Mouse (Mus musculus) lung, postnatal 0 days (tissue): ENCODE measurements at regions not wholly inside any gene's neighbourhood (a gene's known extent, or its start where the extent isn't known, plus 50 kb on each side); places are given as distances from the start of the nearest gene placed in this dataset.

Experiments
- CTCF ChIP-seq: IDR thresholded peaks from 2 replicates; pipeline ENCODE4 v1.5.1; 2016; ENCODE audit warnings: antibody characterized with exemption, mild to moderate bottlenecking
- EP300 ChIP-seq: IDR thresholded peaks from 2 replicates; pipeline ENCODE4 v1.6.1; 2016; ENCODE audit warnings: antibody characterized with exemption, mild to moderate bottlenecking, control low read depth

GRCm38 (mm10) chr2:56983167-56983566 is 140.6 kb downstream of the Nr4a2 start:
- peak; percentile 87 for TF ChIP-seq EP300
- TF ChIP-seq CTCF, result no peak
